Comparison of ENCODE assay signal across 11 mouse cellular contexts in the genomic region with DNA sequence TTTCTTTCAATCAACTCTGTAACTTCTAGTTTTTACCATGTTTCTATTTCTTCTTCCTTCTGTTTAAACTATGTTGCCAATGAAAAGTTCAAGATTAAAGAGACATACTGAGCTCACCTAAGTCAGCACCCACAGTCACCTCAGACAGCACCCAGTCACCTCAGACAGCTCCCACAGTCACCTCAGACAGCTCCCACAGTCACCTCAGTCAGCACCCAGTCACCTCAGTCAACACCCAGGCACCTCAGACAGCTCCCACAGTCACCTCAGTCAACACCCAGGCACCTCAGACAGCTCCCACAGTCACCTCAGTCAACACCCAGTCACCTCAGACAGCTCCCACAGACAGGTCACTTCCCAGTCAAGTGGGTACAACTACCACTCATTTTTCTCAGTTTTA. TPM values are rescaled to one million over a fixed set of nuclear protein-coding genes. Genes with fewer than 3 reads are reported as not detected.
"Had no signal": no experiment of that assay in that cellular context is flagged by ENCODE, and none has a peak within 500 bp of the region (broad histone marks: within the 10 kb centered on the region; RNA-seq: fewer than 3 reads in every experiment).

No protein-coding gene starts in this region.

- ATAC-seq: lung, postnatal 0 days had no signal

- DNase-seq: kidney, postnatal 14 days; lung, adult 2 months; lung, postnatal 36 days; right cerebral cortex, postnatal 14 days; thymus, adult 18-20 months; thymus, postnatal 14 days had no signal

RNA-seq across cellular contexts. Expression of gene Hormad1, which starts 17.3 kb away (rescaled TPM):
- total RNA-seq: layer of hippocampus, postnatal 25 days; left cerebral cortex, adult 2 months; left cerebral cortex, postnatal 14 days; midbrain, postnatal 0 days had no signal
